Mouse (Mus musculus) C2C12 (cell line): ENCODE results near the gene Zfp579. TPM values are rescaled to one million over a fixed set of nuclear protein-coding genes. Genes with fewer than 3 reads are reported as not detected.
"Not testable (repeated sequence)": the region's sequence is repeated elsewhere in the genome, so short reads cannot be mapped to it uniquely, and the experiment has no call there.

Experiments used
- H3K27me3 ChIP-seq: one replicate; pipeline ENCODE4 v1.6.1; 2011; ENCODE audit not compliant: control insufficient read depth, insufficient read depth, insufficient read length
- H3K36me3 ChIP-seq: one replicate; pipeline ENCODE4 v1.6.1; 2011; ENCODE audit not compliant: control insufficient read depth, insufficient read depth
- H3K4me3 ChIP-seq: one replicate; pipeline ENCODE4 v1.5.1; 2011; ENCODE audit warnings: mild to moderate bottlenecking, control low read depth; ENCODE audit not compliant: poor library complexity, insufficient read depth, severe bottlenecking
- H3K79me2 ChIP-seq: one replicate; pipeline ENCODE4 v1.6.1; 2011; ENCODE audit not compliant: control insufficient read depth, insufficient read depth
- H3K79me3 ChIP-seq: one replicate; pipeline ENCODE4 v1.6.1; 2011; ENCODE audit warnings: low read depth, control low read depth
- H3ac ChIP-seq: one replicate; pipeline ENCODE3; 2011; ENCODE audit warnings: low read depth; ENCODE audit not compliant: control insufficient read depth, insufficient read length
- CEBPB ChIP-seq: IDR thresholded peaks from one replicate; pipeline ENCODE4 v1.6.1; 2011; ENCODE audit warnings: low read depth, mild to moderate bottlenecking, control low read depth, moderate library complexity
- CTCF ChIP-seq: IDR thresholded peaks from one replicate; pipeline ENCODE4 v1.5.1; 2011; ENCODE audit not compliant: control insufficient read depth, insufficient read depth, insufficient read length
- FOSL1 ChIP-seq: IDR thresholded peaks from one replicate; pipeline ENCODE4 v1.8.0; 2011; ENCODE audit warnings: mild to moderate bottlenecking, low read length; ENCODE audit not compliant: poor library complexity, insufficient read depth, severe bottlenecking
- MAX ChIP-seq: IDR thresholded peaks from one replicate; pipeline ENCODE4 v1.6.1; 2011; ENCODE audit warnings: mild to moderate bottlenecking, control low read depth
- MYOD1 ChIP-seq: IDR thresholded peaks from one replicate; pipeline ENCODE4 v1.6.1; 2011; ENCODE audit warnings: low read depth; ENCODE audit not compliant: control insufficient read depth, insufficient read length
- MYOG ChIP-seq: IDR thresholded peaks from one replicate; pipeline ENCODE4 v1.6.1; 2011; ENCODE audit not compliant: control insufficient read depth, insufficient read length; ENCODE audit errors: extremely low read depth
- USF1 ChIP-seq: IDR thresholded peaks from one replicate; pipeline ENCODE4 v1.6.1; 2011; ENCODE audit warnings: low read depth, mild to moderate bottlenecking, control low read depth, moderate library complexity
- polyA plus RNA-seq: library from polyadenylated mRNA; unstranded; fragments of >200 nt; fragmentation: generic; extraction: Trizol; gene quantifications from one replicate; pipeline ENCODE4 v1.2.1, GENCODE M21; 2012; ENCODE audit warnings: missing spikeins

Gene Zfp579
- polyA plus RNA-seq, 1 experiment, result 10.1 TPM

DNA sequence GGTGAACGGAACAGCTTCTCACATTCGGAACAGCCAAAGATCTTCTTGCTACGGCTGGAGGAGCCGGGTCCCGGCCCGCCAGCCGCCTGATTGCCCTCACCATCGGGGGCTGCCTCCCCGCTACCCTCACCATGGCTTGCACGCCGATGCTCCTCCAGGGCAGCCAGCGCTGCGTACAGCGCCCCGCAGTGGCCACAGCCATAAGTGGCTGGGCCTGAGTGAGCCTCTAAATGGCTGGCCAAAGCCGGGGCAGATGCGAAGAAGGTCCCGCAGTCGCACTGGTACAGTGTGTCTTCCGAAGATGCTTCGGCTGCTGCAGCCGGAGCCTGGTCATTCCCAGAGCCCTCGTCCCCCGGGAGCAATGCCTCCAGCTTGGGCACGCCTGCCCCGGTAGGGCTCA, 12.3 kb upstream of the Zfp579 start:
- H3K4me3 ChIP-seq, result no peak overlapping the region

GRCm38 (mm10) chr7:5002876-5003275, 6.9 kb upstream of the Zfp579 start:
- not testable (repeated sequence) for H3ac ChIP-seq, H3K36me3 ChIP-seq, H3K4me3 ChIP-seq, H3K79me3 ChIP-seq, H3K79me2 ChIP-seq, H3K27me3 ChIP-seq

More for the DNA sequence above, 12.3 kb upstream of the Zfp579 start:
- TF ChIP-seq USF1 (no peak), FOSL1 (no peak), CEBPB (no peak), MAX (no peak), CTCF (no peak), MYOG (no peak), MYOD1 (no peak)
- H3K79me3 ChIP-seq, result no peaks in the 10 kb centered on the region
- no peaks in the 10 kb centered on the region for H3K27me3 ChIP-seq
- H3K79me2 ChIP-seq, result peaks cover 7% of the 10 kb centered on the region
- H3K36me3 ChIP-seq, result peaks cover 45% of the 10 kb centered on the region
- no peak overlapping the region for H3ac ChIP-seq

DNA sequence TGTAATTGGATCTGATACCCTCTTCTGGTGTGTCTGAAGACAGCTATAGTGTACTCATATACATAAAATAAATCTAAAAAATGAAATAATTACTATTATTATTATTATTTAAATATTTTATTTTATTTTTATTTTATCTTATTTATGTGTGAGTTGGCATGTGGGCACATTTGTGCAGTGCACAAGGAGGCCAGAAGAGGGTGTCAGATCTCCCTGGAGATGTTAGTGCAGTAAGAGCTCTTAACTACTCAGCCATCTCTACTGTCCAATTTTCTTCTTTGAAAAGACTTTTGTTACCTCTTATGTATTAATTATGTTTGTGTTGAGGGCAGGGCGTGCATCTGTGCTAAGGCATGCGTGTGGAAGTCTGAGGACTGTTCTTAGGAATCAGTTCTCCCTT, 3.9 kb upstream of the Zfp579 start:
- Histone ChIP-seq H3K79me3 (no peaks in the 10 kb centered on the region), H3K36me3 (no peaks in the 10 kb centered on the region), H3K79me2 (peaks cover 5% of the 10 kb centered on the region), H3K27me3 (no peaks in the 10 kb centered on the region), H3K4me3 (no peak overlapping the region), H3ac (no peak overlapping the region)
- TF ChIP-seq MYOD1 (no peak), MAX (no peak), USF1 (no peak), MYOG (no peak), CEBPB (no peak), CTCF (no peak), FOSL1 (no peak)

GRCm38 (mm10) chr7:4996934-4997333, 976 bp upstream of the Zfp579 start:
- Histone ChIP-seq H3K79me3 (no peaks in the 10 kb centered on the region), H3ac (no peak overlapping the region), H3K4me3 (no peak overlapping the region), H3K79me2 (peaks cover 6% of the 10 kb centered on the region), H3K27me3 (no peaks in the 10 kb centered on the region), H3K36me3 (no peaks in the 10 kb centered on the region)
- TF ChIP-seq MYOG, result no peak
- no peak for TF ChIP-seq FOSL1
- TF ChIP-seq MYOD1, result no peak
- TF ChIP-seq MAX, result no peak

DNA sequence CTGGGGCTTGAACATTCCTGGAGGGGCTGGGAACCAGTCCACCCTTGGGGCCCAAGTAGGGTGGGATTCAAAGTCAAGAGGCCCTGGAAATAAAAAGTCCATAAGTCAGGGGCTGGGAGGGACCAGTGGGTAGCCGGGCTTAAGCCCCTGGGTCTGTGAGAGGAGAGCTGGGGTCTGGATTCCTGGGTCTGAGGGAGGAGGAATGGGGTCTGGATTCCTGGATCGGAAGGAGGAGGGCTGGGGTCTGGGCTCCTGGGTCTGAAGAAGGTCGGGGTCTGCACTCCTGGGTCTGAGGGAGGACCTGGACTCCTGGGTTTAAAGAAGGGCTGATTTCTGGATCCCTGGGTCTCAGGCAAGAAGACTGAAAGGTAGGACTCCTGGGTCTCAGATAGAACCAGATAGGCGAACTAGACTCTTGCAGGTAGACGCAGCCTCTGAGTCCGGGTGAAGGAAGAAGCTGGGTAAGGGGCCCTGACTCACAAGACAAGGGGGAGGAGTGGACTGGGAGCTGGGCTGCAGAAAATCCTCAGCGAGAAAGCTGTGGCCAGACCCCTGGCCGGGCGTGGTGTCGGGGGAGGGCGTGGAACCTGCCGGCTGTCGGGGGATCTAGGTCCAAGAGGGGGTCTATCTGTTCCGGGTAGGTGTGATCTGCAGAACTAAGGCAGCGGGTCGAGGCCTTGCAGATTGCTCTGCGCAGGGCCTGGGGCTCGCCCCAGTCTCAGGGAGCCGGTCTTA, 523 bp downstream of the Zfp579 start:
- H3K36me3 ChIP-seq, result no peaks in the 10 kb centered on the region
- TF ChIP-seq FOSL1, result no peak
- no peak for TF ChIP-seq MYOD1
- TF ChIP-seq CTCF, result no peak
- TF ChIP-seq MAX, result no peak
- no peak for TF ChIP-seq CEBPB
- no peak for TF ChIP-seq MYOG
- peak overlapping the region; percentile 43 for H3K4me3 ChIP-seq
- H3K27me3 ChIP-seq, result no peaks in the 10 kb centered on the region
- no peaks in the 10 kb centered on the region for H3K79me3 ChIP-seq
- peaks cover 6% of the 10 kb centered on the region for H3K79me2 ChIP-seq
- peak overlapping the region; percentile 72 for H3ac ChIP-seq

- no peaks in the 10 kb centered on the region for H3K27me3 ChIP-seq
- no peak overlapping the region for H3K4me3 ChIP-seq
Observed at GRCm38 (mm10) chr7:4993999-4994788, 1.8 kb downstream of the Zfp579 start.

More at GRCm38 (mm10) chr7:4993999-4994788, 1.8 kb downstream of the Zfp579 start:
- no peaks in the 10 kb centered on the region for H3K79me3 ChIP-seq
- peaks cover 6% of the 10 kb centered on the region for H3K79me2 ChIP-seq
- H3ac ChIP-seq, result no peak overlapping the region
- no peaks in the 10 kb centered on the region for H3K36me3 ChIP-seq
- TF ChIP-seq MYOG, result no peak
- TF ChIP-seq CTCF, result no peak
- TF ChIP-seq MAX, result no peak
- TF ChIP-seq FOSL1, result no peak
- no peak for TF ChIP-seq CEBPB
- TF ChIP-seq USF1, result no peak
